16 mouse cellular contexts compared by ENCODE assay signal in the genomic region with DNA sequence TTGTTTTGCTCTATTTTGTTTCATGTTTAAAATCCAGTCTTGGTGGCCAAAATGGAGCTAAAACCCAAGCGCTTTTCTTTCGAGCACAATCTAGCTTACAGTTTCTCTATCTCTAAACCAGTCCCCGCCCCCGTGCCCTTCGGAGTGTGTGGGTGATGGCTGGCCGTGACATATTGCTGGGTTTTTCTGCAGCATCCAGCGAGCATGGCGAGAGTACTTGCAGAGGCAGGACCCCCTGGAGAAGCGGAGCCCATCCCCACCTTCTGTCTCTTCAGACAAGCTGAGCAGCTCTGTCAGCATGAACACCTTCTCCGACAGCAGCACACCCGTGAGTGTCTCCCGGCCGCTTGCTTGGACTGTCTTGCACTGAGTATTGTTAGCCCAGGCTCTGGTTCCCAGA. TPM values are rescaled to one million over a fixed set of nuclear protein-coding genes. Genes with fewer than 3 reads are reported as not detected.
DNase-seq lines count a peak whose midpoint lies in the region; ATAC-seq lines count a peak whose summit lies in the region.
"Had no signal": no experiment of that assay in that cellular context is flagged by ENCODE, and none has a peak within 500 bp of the region (broad histone marks: within the 10 kb centered on the region; RNA-seq: fewer than 3 reads in every experiment).

No protein-coding gene starts in this region.

- H3K4me3 ChIP-seq in heart, embryonic 15.5 days = peak overlapping the region; percentile 33
- no peak overlapping the region for H3K4me3 ChIP-seq in midbrain, embryonic 16.5 days (ENCODE audit: low read depth, low read length)
- H3K4me3 ChIP-seq in midbrain, embryonic 10.5 days = no peak overlapping the region
- H3K4me3 ChIP-seq in intestine, embryonic 15.5 days (replicated peaks) = no peak overlapping the region
- H3K4me3 ChIP-seq: embryonic facial prominence, embryonic 13.5 days; forebrain, embryonic 15.5 days; liver, embryonic 12.5 days had no signal

- no peaks in the 10 kb centered on the region; the same call in 1 of the 2 replicates for H3K27me3 ChIP-seq in heart, embryonic 15.5 days
- H3K27me3 ChIP-seq in midbrain, embryonic 16.5 days (ENCODE audit: control insufficient read depth, insufficient read depth, low read depth, low read length) = no peaks in the 10 kb centered on the region
- peaks cover 8% of the 10 kb centered on the region; the same call in 1 of the 2 replicates for H3K27me3 ChIP-seq in midbrain, embryonic 10.5 days (ENCODE audit: low read depth, poor library complexity, severe bottlenecking)
- no peaks in the 10 kb centered on the region for H3K27me3 ChIP-seq in intestine, embryonic 15.5 days (replicated peaks)
- H3K27me3 ChIP-seq: forebrain, embryonic 15.5 days had no signal

- peak; percentile 8 for DNase-seq in adrenal gland, postnatal 10 days
- DNase-seq in adrenal gland, postnatal 4 days (ENCODE audit: low spot score in 2 of 2) = no peak
- DNase-seq in heart, adult 8-10 months (ENCODE audit: low spot score) = no peak
- no peak for DNase-seq in midbrain, embryonic 10.5 days (ENCODE audit: low spot score)
- DNase-seq in testis, postnatal 10 days (ENCODE audit: low spot score) = peak; percentile 42
- DNase-seq: cerebellum, adult 9-10 months; heart, postnatal 10 days; kidney, adult 11 months had no signal

- H3K4me1 ChIP-seq in heart, embryonic 15.5 days (replicated peaks) = 0 out of 2 replicates have a peak, but pooled peaks cover 3% of the 10 kb centered on the region
- no peaks in the 10 kb centered on the region for H3K4me1 ChIP-seq in midbrain, embryonic 16.5 days (ENCODE audit: control insufficient read depth, insufficient read depth, low read length)
- H3K4me1 ChIP-seq in midbrain, embryonic 10.5 days = no peaks in the 10 kb centered on the region
- no peaks in the 10 kb centered on the region for H3K4me1 ChIP-seq in intestine, embryonic 15.5 days (replicated peaks)
- H3K4me1 ChIP-seq: embryonic facial prominence, embryonic 13.5 days; liver, embryonic 12.5 days had no signal

- peak overlapping the region; percentile 53 for H3K4me2 ChIP-seq in heart, embryonic 15.5 days
- no peak overlapping the region for H3K4me2 ChIP-seq in midbrain, embryonic 16.5 days (ENCODE audit: low read length)
- no peak overlapping the region for H3K4me2 ChIP-seq in intestine, embryonic 15.5 days (replicated peaks)
- H3K4me2 ChIP-seq: embryonic facial prominence, embryonic 13.5 days; forebrain, embryonic 15.5 days; liver, embryonic 12.5 days had no signal

- H3K9me3 ChIP-seq in heart, embryonic 15.5 days (replicated peaks) = no peaks in the 10 kb centered on the region
- H3K9me3 ChIP-seq in midbrain, embryonic 16.5 days (replicated peaks; ENCODE audit: control insufficient read depth, low read length, poor library complexity, severe bottlenecking) = no peaks in the 10 kb centered on the region
- H3K9me3 ChIP-seq in midbrain, embryonic 10.5 days (replicated peaks) = no peaks in the 10 kb centered on the region
- no peaks in the 10 kb centered on the region for H3K9me3 ChIP-seq in intestine, embryonic 15.5 days
- H3K9me3 ChIP-seq: embryonic facial prominence, embryonic 13.5 days; forebrain, embryonic 15.5 days; liver, embryonic 12.5 days had no signal

- WGBS in heart, embryonic 15.5 days = 29% methylated on average over 13 of the region's 13 CpGs
- 69% methylated on average over 13 of the region's 13 CpGs for WGBS in midbrain, embryonic 16.5 days
- 74% methylated on average over 13 of the region's 13 CpGs for WGBS in midbrain, embryonic 10.5 days
- WGBS in intestine, embryonic 15.5 days = 58% methylated on average over 13 of the region's 13 CpGs

- no peak overlapping the region for H3K27ac ChIP-seq in heart, embryonic 15.5 days
- H3K27ac ChIP-seq in midbrain, embryonic 16.5 days (ENCODE audit: low read length) = no peak overlapping the region
- H3K27ac ChIP-seq in midbrain, embryonic 10.5 days (replicated peaks) = no peak overlapping the region
- H3K27ac ChIP-seq in intestine, embryonic 15.5 days = no peak overlapping the region
- H3K27ac ChIP-seq: embryonic facial prominence, embryonic 13.5 days; forebrain, embryonic 15.5 days; liver, embryonic 12.5 days; macrophage had no signal

- no peak overlapping the region for H3K9ac ChIP-seq in heart, embryonic 15.5 days
- no peak overlapping the region for H3K9ac ChIP-seq in midbrain, embryonic 16.5 days (ENCODE audit: low read depth, low read length)
- no peak overlapping the region for H3K9ac ChIP-seq in intestine, embryonic 15.5 days
- H3K9ac ChIP-seq: embryonic facial prominence, embryonic 13.5 days; forebrain, embryonic 15.5 days; liver, embryonic 12.5 days had no signal

- no peak for ATAC-seq in heart, embryonic 15.5 days (replicated peaks; ENCODE audit: insufficient number of reproducible peaks, insufficient read depth, low FRiP score, low read depth)
- ATAC-seq in midbrain, embryonic 16.5 days = peak; percentile 7; the same call in 1 of the 2 replicates
- no peak for ATAC-seq in intestine, embryonic 15.5 days
- ATAC-seq: forebrain, embryonic 15.5 days; liver, embryonic 12.5 days had no signal

- no peaks in the 10 kb centered on the region for H3K36me3 ChIP-seq in heart, embryonic 15.5 days
- H3K36me3 ChIP-seq in midbrain, embryonic 16.5 days (ENCODE audit: control insufficient read depth, insufficient read depth, low read length) = no peaks in the 10 kb centered on the region
- H3K36me3 ChIP-seq in midbrain, embryonic 10.5 days = no peaks in the 10 kb centered on the region
- no peaks in the 10 kb centered on the region for H3K36me3 ChIP-seq in intestine, embryonic 15.5 days
- H3K36me3 ChIP-seq: embryonic facial prominence, embryonic 13.5 days; forebrain, embryonic 15.5 days; G1E; liver, embryonic 12.5 days had no signal

RNA-seq across cellular contexts. Expression of a gene that starts 9.5 kb away (rescaled TPM):
- 10 to 100 TPM; 19.2 to 30.0 TPM for total RNA-seq in adrenal gland, postnatal 10 days (2021)
- total RNA-seq in adrenal gland, postnatal 4 days (2021) = 10 to 100 TPM; 27.5 to 31.2 TPM
- 60.2 and 65.8 TPM in 2 replicates for polyA plus RNA-seq in heart, embryonic 15.5 days (2015; fragmentation: Nextera tagmentation; extraction: Ambion mirVana)
- total RNA-seq in heart, adult 8-10 months (2022) = 100 to 1,000 TPM; 148 to 166 (median 160) TPM
- 143 and 147 TPM in 2 replicates for polyA plus RNA-seq in midbrain, embryonic 16.5 days (2015; fragmentation: Nextera tagmentation; extraction: Ambion mirVana)
- polyA plus RNA-seq in midbrain, embryonic 10.5 days (2016; fragmentation: Nextera tagmentation; extraction: Ambion mirVana) = 39.7 and 65.1 TPM in 2 replicates
- polyA plus RNA-seq in intestine, embryonic 15.5 days (2015; fragmentation: Nextera tagmentation; extraction: Ambion mirVana) = 42.4 and 53.6 TPM in 2 replicates
- polyA plus RNA-seq: G1E, macrophage had no signal

Comparison
In these comparisons a context has a peak if more than half of its experiments do, and no peak if none do; other contexts are left out.
1. DNase-seq: peak in adrenal gland, postnatal 10 days (single experiment) and testis, postnatal 10 days (single experiment); none in adrenal gland, postnatal 4 days (0 of 2), heart, adult 8-10 months (single experiment) and midbrain, embryonic 10.5 days (single experiment).